Mouse (Mus musculus): ENCODE results near the gene Lpar6. TPM values are rescaled to one million over a fixed set of nuclear protein-coding genes. Genes with fewer than 3 reads are reported as not detected.

Lpar6 gene
- total RNA-seq, 2 experiments from 2014 or later: 4.8 TPM

DNA sequence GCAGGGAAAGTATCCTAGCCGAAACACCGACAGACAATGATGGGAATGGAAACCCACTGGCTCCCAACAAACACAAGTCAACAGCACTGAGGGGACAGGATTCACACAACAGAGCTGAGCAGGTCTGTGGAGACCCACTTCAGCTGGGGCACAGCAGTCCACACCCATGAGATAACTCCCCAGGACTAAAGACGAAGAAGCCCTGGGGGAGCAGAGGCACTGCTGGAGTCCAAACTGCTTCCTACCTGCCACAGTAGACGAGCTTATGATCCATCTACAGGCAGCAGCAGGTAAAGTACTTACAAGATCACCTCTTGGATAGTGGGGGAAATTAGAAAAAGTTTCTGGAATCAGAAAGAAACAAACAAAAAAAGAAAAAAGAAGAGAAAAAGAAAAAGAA lies 16.7 kb downstream of the Lpar6 start:
- no peak for DNase-seq

DNA sequence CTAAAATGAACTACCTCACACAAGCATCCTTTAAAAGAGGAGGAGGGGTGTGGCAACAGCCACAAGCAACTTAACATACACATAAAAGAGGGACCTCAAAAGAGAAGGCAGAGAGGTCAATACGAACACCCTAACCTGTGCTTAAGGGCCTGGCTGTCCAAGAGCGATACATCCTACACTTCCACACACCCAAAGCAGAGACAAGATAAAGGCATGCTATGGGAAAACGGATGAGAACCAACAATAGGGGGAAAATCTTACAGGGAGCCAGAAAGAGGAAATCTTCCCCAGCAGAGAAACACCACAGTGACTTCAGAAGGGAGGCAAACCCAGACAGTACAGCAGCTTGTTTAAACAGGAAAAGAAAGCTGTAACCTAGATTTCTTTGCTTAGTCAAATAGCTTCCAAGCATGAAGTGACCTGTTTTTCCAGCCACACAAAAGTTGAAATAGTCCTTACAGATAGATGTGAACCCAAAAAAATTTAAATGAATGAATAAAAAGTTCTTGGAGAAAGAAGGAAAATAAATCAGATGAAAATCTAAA lies 17.8 kb downstream of the Lpar6 start:
- no peak for DNase-seq
- intact Hi-C loops (cut with DNase I): no loop called here

More for the DNA sequence above, 16.7 kb downstream of the Lpar6 start:
- intact Hi-C loops (cut with DNase I): no loop called here

GRCm38 (mm10) chr14:73257348-73257747 lies 19.7 kb downstream of the Lpar6 start:
- no peak for DNase-seq
- intact Hi-C loops (cut with DNase I): no loop called here

GRCm38 (mm10) chr14:73258181-73258580 lies 20.5 kb downstream of the Lpar6 start:
- intact Hi-C loops (cut with DNase I): no loop called here
- no peak for DNase-seq

GRCm38 (mm10) chr14:73262210-73262609 lies 24.5 kb downstream of the Lpar6 start:
- intact Hi-C loops (cut with DNase I): no loop called here
- DNase-seq: no peak

DNA sequence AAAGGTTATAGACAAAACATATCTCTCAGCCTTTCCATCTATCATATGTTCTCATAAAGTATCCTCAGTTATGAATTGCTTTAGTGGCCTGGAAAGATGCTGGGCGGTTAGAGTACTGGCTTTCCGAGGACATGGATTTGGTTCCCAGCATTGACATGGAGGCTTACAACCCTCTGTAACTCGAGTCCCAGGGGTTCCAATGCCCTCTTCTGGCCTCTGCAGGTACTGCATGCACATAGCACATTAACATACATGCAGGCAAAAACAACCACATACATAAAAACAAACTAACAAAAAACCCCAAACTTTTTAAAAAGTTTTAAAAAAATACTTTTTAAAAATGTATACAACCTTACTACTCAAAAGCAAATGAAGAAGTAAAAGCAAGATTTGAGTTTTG lies 28.5 kb downstream of the Lpar6 start:
- DNase-seq: no peak
- intact Hi-C loops (cut with DNase I): loop anchor here (5.0 kb wide), 1 partner anchor 94 kb away; no protein-coding TSS in a partner anchor

DNA sequence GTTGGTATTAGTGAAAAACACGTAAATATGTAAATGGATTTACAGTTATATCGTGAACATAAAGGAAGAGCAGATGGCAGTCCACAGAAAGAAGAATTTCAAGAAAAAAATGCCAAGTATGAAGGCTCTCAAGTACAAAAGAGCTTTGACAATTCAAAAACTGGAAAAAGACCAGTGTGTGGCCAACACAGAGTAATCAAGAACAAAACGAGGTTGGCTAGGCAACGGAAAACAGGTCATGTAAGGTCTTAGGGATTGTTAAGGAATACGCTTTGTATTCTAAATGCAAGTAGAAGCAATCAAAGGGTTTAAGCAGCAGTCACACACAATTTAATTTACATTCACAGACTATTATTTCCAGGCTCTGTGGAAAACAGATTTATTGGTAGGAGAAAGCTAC lies 34.1 kb downstream of the Lpar6 start:
- no peak for DNase-seq

GRCm38 (mm10) chr14:73279096-73279495 lies 41.4 kb downstream of the Lpar6 start:
- no peak for DNase-seq
- intact Hi-C loops (cut with DNase I): no loop called here

More for the DNA sequence above, 34.1 kb downstream of the Lpar6 start:
- intact Hi-C loops (cut with DNase I): no loop called here

- intact Hi-C loops (cut with DNase I): loop anchor here (1.0 kb wide), 1 partner anchor 175 kb away; no protein-coding TSS in a partner anchor
- DNase-seq: peak; percentile 15 to 18
Observed at GRCm38 (mm10) chr14:73280996-73281395, 43.3 kb downstream of the Lpar6 start.

GRCm38 (mm10) chr14:73289915-73290314 lies 52.2 kb downstream of the Lpar6 start:
- intact Hi-C loops (cut with DNase I): no loop called here
- no peak for DNase-seq

DNA sequence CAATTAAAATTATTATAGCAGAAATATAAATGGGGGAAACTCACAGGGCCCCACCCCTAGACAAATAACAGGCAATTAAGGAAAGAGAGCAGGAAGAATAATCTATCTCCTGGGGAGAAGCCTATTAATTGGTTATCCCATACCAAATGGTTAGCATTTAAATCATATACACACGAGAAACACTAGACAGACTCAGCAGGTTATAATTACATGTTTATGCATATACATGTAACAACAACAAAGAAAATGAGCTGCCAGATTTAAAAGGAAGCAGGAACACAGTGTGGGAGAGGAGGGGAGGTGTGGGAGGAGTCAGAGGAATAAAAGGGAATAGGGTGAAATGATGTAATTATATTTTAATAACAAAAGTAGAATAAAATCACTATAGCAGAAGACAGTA lies 54.7 kb downstream of the Lpar6 start:
- DNase-seq: no peak
- intact Hi-C loops (cut with DNase I): no loop called here

Small RNA genes within 50 kb of the gene (microRNA-seq; reads per million reads assigned to microRNA genes)
- 0 reads per million in 2 experiments for gene Mir687

Other genes with a start within 250 kb of the Lpar6 start
- gene Cysltr2, start 188.8 kb upstream of the Lpar6 start, total RNA-seq (2021): under 1 TPM in 1 of 2 experiments, not detected in 1; 0.27 TPM
- gene Rcbtb2, start 114.9 kb upstream of the Lpar6 start, total RNA-seq (2021): 10 to 100 TPM; 34.1 to 40.0 TPM
- 10 to 100 TPM; 20.0 to 20.8 TPM for gene Rb1, start 87.9 kb downstream of the Lpar6 start, total RNA-seq (2021)
- 100 to 1,000 TPM; 625 to 643 TPM for gene Itm2b, start 147.4 kb downstream of the Lpar6 start, total RNA-seq (2021)

All from heart, postnatal 10 days (tissue).